Comparison of ENCODE assay signal across 8 mouse cellular contexts in the genomic region with DNA sequence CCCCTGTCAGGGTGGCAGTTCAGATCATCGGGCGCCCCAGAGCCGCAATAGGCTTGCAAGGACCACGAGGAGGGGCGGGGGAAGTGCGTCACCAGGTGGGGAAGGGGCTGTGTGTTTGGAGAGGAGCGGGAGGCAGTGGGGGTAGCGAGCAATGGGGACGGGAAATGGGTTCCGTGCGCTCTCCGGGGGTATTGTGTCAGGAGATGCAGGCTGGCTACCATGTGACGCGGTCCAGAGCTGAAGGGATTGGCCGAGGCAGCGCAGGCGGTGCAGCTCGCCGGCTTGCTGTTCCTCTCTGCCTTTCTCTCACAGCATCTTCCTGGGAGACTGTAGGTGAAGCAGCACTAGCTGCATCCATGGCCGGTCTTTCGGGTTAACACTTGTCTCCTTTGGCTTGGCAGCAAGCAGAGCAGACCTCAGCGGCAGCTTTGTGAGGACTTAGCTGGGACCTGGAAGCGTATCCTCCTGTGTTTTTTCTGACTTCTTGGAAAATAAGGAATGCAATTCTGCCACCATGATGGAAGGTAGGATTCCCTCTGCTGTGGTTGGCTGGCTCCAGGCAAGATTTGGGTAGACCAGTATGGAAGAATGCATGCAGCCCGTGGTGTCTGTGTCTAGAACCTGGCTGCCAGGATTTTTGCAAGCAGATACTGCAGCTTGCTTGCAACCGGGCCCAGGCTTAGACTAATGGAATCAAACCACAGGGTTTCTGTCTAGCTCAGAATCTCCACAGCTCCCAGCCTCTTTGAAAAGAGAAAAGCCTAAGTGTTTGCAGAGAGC. TPM values are rescaled to one million over a fixed set of nuclear protein-coding genes. Genes with fewer than 3 reads are reported as not detected.
DNase-seq lines count a peak whose midpoint lies in the region; ATAC-seq lines count a peak whose summit lies in the region.

No protein-coding gene starts in this region.

- ATAC-seq in erythroblast, adult 5-6 weeks (replicated peaks; ENCODE audit: low FRiP score, poor library complexity, severe bottlenecking) = no peak
- peak; percentile 93 for ATAC-seq in intestine, embryonic 15.5 days

- H3K36me3 ChIP-seq in erythroblast, embryonic 14.5 days (ENCODE audit: control insufficient read depth) = no peaks in the 10 kb centered on the region
- H3K36me3 ChIP-seq in intestine, embryonic 15.5 days = no peaks in the 10 kb centered on the region
- H3K36me3 ChIP-seq in megakaryocyte, embryonic 14.5 days (replicated peaks; ENCODE audit: low read length) = no peaks in the 10 kb centered on the region

- H3K4me1 ChIP-seq in erythroblast, embryonic 14.5 days (ENCODE audit: control insufficient read depth) = no peaks in the 10 kb centered on the region; the same call in 1 of the 2 replicates
- 0 out of 2 replicates have a peak, but pooled peaks cover 12% of the 10 kb centered on the region for H3K4me1 ChIP-seq in intestine, embryonic 15.5 days (replicated peaks)
- peaks cover 11% of the 10 kb centered on the region for H3K4me1 ChIP-seq in megakaryocyte, embryonic 14.5 days

- peak overlapping the region; percentile 96 for H3K4me2 ChIP-seq in intestine, embryonic 15.5 days (replicated peaks)

- H3K27me3 ChIP-seq in erythroblast, embryonic 14.5 days (ENCODE audit: control insufficient read depth) = peaks cover 21% of the 10 kb centered on the region
- H3K27me3 ChIP-seq in intestine, embryonic 15.5 days (replicated peaks) = no peaks in the 10 kb centered on the region
- H3K27me3 ChIP-seq in megakaryocyte, embryonic 14.5 days (replicated peaks) = peaks cover 22% of the 10 kb centered on the region

- peak; percentile 88 for DNase-seq in embryo, embryonic 11 days
- DNase-seq in gastrocnemius, postnatal 36 days = peak; percentile 36 to 37
- DNase-seq in left cerebral cortex, postnatal 14 days (ENCODE audit: low spot score in 2 of 2) = peak; percentile 91 to 96
- DNase-seq in right cerebral cortex, postnatal 4 days = peak; percentile 89

- H3K4me3 ChIP-seq in erythroblast, embryonic 14.5 days (replicated peaks) = peak overlapping the region; percentile 32
- H3K4me3 ChIP-seq in intestine, embryonic 15.5 days (replicated peaks) = peak overlapping the region; percentile 47
- peak overlapping the region; percentile 85 for H3K4me3 ChIP-seq in megakaryocyte, embryonic 14.5 days (replicated peaks)

- 0 out of 2 replicates have a peak overlapping the region, but pooled peaks have one; percentile 50 for H3K9ac ChIP-seq in intestine, embryonic 15.5 days

- intact Hi-C loops in gastrocnemius, postnatal 36 days (cut with DNase I) = no loop called here
- intact Hi-C loops in left cerebral cortex, postnatal 14 days (cut with DNase I) = loop anchor here (5.0 kb wide), 1 partner anchor 102 kb away; no protein-coding TSS in a partner anchor

- 2% methylated on average over 25 of the region's 25 CpGs for WGBS in intestine, embryonic 15.5 days

- no peaks in the 10 kb centered on the region; the same call in 1 of the 2 replicates for H3K9me3 ChIP-seq in erythroblast, embryonic 14.5 days (ENCODE audit: control insufficient read depth, low read length)
- no peaks in the 10 kb centered on the region for H3K9me3 ChIP-seq in intestine, embryonic 15.5 days
- no peaks in the 10 kb centered on the region for H3K9me3 ChIP-seq in megakaryocyte, embryonic 14.5 days

- H3K27ac ChIP-seq in intestine, embryonic 15.5 days = 0 out of 2 replicates have a peak overlapping the region, but pooled peaks have one; percentile 25

RNA-seq across cellular contexts. Expression of a gene that starts 19.1 kb away (rescaled TPM):
- polyA plus RNA-seq in erythroblast, embryonic 14.5 days (2012) = 0.01 TPM in 1 of 2 replicates, not detected in the other
- total RNA-seq in erythroblast, adult 5-6 weeks (2015; ENCODE audit: low replicate concordance) = 0.84 and 3.1 TPM in 2 replicates
- total RNA-seq in erythroblast, adult 5-6 weeks (2017; ENCODE audit: low replicate concordance) = 0.60 and 0.84 TPM in 2 replicates
- 1 to 10 TPM in 1 of 2 experiments, under 1 TPM in 1; 0.86 to 1.3 TPM for total RNA-seq in gastrocnemius, postnatal 36 days (2021)
- polyA plus RNA-seq in intestine, embryonic 15.5 days (2015; fragmentation: Nextera tagmentation; extraction: Ambion mirVana) = 9.9 and 10.1 TPM in 2 replicates
- 100 to 1,000 TPM; 311 to 321 TPM for total RNA-seq in left cerebral cortex, postnatal 14 days (2021)
- polyA plus RNA-seq in megakaryocyte, embryonic 14.5 days (2012; ENCODE audit: insufficient read depth, low replicate concordance) = not detected in 2 replicates

Comparison
In these comparisons a context has a peak if more than half of its experiments do, and no peak if none do; other contexts are left out.
1. H3K4me3 ChIP-seq: peak in every context shown above with its lines; median percentile 85 in megakaryocyte, embryonic 14.5 days; 47 in intestine, embryonic 15.5 days; 32 in erythroblast, embryonic 14.5 days.
2. DNase-seq: peak in every context shown above with its lines; median percentile 94 in left cerebral cortex, postnatal 14 days; 89 in right cerebral cortex, postnatal 4 days; 88 in embryo, embryonic 11 days; 36 in gastrocnemius, postnatal 36 days.
3. RNA of a gene that starts 19.1 kb away (total RNA-seq): 311 to 321 TPM in left cerebral cortex, postnatal 14 days; 0.60 to 3.1 TPM in erythroblast, adult 5-6 weeks and 0.86 to 1.3 TPM in gastrocnemius, postnatal 36 days; every median in the first group is over 10 times any median in the second.